Mouse (Mus musculus) C2C12 (cell line): ENCODE data around the gene Arpc5l. TPM values are rescaled to one million over a fixed set of nuclear protein-coding genes. Genes with fewer than 3 reads are reported as not detected.

Experiments
- H3K27me3 ChIP-seq: one replicate; pipeline ENCODE4 v1.6.1; 2011; ENCODE audit not compliant: control insufficient read depth, insufficient read depth, insufficient read length
- H3K36me3 ChIP-seq: one replicate; pipeline ENCODE4 v1.6.1; 2011; ENCODE audit not compliant: control insufficient read depth, insufficient read depth
- H3K4me3 ChIP-seq: one replicate; pipeline ENCODE4 v1.5.1; 2011; ENCODE audit warnings: mild to moderate bottlenecking, control low read depth; ENCODE audit not compliant: poor library complexity, insufficient read depth, severe bottlenecking
- H3K79me2 ChIP-seq: one replicate; pipeline ENCODE4 v1.6.1; 2011; ENCODE audit not compliant: control insufficient read depth, insufficient read depth
- H3K79me3 ChIP-seq: one replicate; pipeline ENCODE4 v1.6.1; 2011; ENCODE audit warnings: low read depth, control low read depth
- H3ac ChIP-seq: one replicate; pipeline ENCODE3; 2011; ENCODE audit warnings: low read depth; ENCODE audit not compliant: control insufficient read depth, insufficient read length
- CEBPB ChIP-seq: IDR thresholded peaks from one replicate; pipeline ENCODE4 v1.6.1; 2011; ENCODE audit warnings: low read depth, mild to moderate bottlenecking, control low read depth, moderate library complexity
- CTCF ChIP-seq: IDR thresholded peaks from one replicate; pipeline ENCODE4 v1.5.1; 2011; ENCODE audit not compliant: control insufficient read depth, insufficient read depth, insufficient read length
- FOSL1 ChIP-seq: IDR thresholded peaks from one replicate; pipeline ENCODE4 v1.8.0; 2011; ENCODE audit warnings: mild to moderate bottlenecking, low read length; ENCODE audit not compliant: poor library complexity, insufficient read depth, severe bottlenecking
- MAX ChIP-seq: IDR thresholded peaks from one replicate; pipeline ENCODE4 v1.6.1; 2011; ENCODE audit warnings: mild to moderate bottlenecking, control low read depth
- MYOD1 ChIP-seq: IDR thresholded peaks from one replicate; pipeline ENCODE4 v1.6.1; 2011; ENCODE audit warnings: low read depth; ENCODE audit not compliant: control insufficient read depth, insufficient read length
- MYOG ChIP-seq: IDR thresholded peaks from one replicate; pipeline ENCODE4 v1.6.1; 2011; ENCODE audit not compliant: control insufficient read depth, insufficient read length; ENCODE audit errors: extremely low read depth
- USF1 ChIP-seq: IDR thresholded peaks from one replicate; pipeline ENCODE4 v1.6.1; 2011; ENCODE audit warnings: low read depth, mild to moderate bottlenecking, control low read depth, moderate library complexity
- polyA plus RNA-seq: library from polyadenylated mRNA; unstranded; fragments of >200 nt; fragmentation: generic; extraction: Trizol; gene quantifications from one replicate; pipeline ENCODE4 v1.2.1, GENCODE M21; 2012; ENCODE audit warnings: missing spikeins

Gene Arpc5l
- polyA plus RNA-seq, 1 experiment, result 73.7 TPM

GRCm38 (mm10) chr2:38973223-38973622 lies 31.9 kb upstream of the Arpc5l start:
- no peak for TF ChIP-seq USF1
- no peak for TF ChIP-seq CEBPB
- TF ChIP-seq MYOG, result no peak
- no peak for TF ChIP-seq FOSL1
- no peak for TF ChIP-seq MAX
- no peak for TF ChIP-seq MYOD1
- TF ChIP-seq CTCF, result no peak
- no peak overlapping the region for H3K4me3 ChIP-seq
- no peaks in the 10 kb centered on the region for H3K79me3 ChIP-seq
- H3ac ChIP-seq, result no peak overlapping the region
- H3K36me3 ChIP-seq, result no peaks in the 10 kb centered on the region
- no peaks in the 10 kb centered on the region for H3K79me2 ChIP-seq
- no peaks in the 10 kb centered on the region for H3K27me3 ChIP-seq

DNA sequence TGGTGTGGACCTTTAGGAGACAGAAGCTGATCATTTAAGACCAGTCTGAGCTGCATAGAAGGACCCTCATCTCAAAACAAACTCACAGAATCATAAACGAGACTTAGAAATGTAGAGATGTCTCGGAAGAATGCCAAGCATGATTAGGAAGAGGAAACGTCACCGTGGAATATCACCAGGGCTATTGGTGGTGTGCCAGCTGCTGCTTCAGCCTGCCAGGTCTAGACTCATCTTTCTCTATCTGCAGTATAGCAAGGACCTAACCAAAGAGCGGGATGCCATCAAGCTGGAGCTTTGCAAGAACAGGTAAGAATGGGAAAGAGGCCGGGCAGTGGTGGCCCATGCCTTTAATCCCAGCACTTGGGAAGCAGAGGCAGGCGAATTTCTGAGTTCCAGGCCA lies 31.4 kb upstream of the Arpc5l start:
- Histone ChIP-seq H3K4me3 (no peak overlapping the region), H3K27me3 (no peaks in the 10 kb centered on the region), H3K36me3 (no peaks in the 10 kb centered on the region), H3K79me2 (no peaks in the 10 kb centered on the region), H3K79me3 (no peaks in the 10 kb centered on the region), H3ac (no peak overlapping the region)
- TF ChIP-seq FOSL1 (no peak), MYOD1 (no peak), CTCF (no peak), CEBPB (no peak), MYOG (no peak)

DNA sequence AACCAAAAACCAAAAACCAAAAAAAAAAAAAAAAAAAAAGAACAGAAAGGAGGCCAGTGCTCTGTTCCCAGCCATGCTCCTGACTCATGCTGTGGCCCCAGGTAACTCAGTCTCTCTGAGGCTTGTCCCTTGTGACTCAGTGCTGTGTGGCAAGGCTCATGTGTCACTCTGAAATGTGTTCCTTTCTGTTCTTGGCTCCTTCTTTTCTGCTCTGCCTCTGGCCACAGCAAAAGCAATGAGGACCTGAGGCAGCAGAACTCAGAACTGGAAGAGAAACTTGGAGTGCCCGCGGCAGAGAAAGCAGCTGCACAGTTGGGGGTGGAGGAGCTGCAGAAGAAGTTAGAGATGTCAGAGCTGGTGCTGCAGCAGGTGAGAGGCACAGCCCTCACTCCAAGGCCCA lies 31.0 kb upstream of the Arpc5l start:
- Histone ChIP-seq H3ac (no peak overlapping the region), H3K79me3 (no peaks in the 10 kb centered on the region), H3K79me2 (no peaks in the 10 kb centered on the region), H3K27me3 (no peaks in the 10 kb centered on the region), H3K36me3 (no peaks in the 10 kb centered on the region), H3K4me3 (no peak overlapping the region)
- TF ChIP-seq FOSL1, result peak; percentile 55
- no peak for TF ChIP-seq MYOG
- no peak for TF ChIP-seq MAX
- peak; percentile 68 for TF ChIP-seq CEBPB

- H3K36me3 ChIP-seq, result no peaks in the 10 kb centered on the region
- no peak overlapping the region for H3K4me3 ChIP-seq
- H3K27me3 ChIP-seq, result no peaks in the 10 kb centered on the region
- no peaks in the 10 kb centered on the region for H3K79me2 ChIP-seq
- TF ChIP-seq MYOD1, result no peak
- no peak for TF ChIP-seq MAX
- no peak for TF ChIP-seq MYOG
- no peak for TF ChIP-seq FOSL1
- no peak for TF ChIP-seq CTCF
- no peak for TF ChIP-seq CEBPB
- TF ChIP-seq USF1, result no peak
- H3K79me3 ChIP-seq, result no peaks in the 10 kb centered on the region
- H3ac ChIP-seq, result no peak overlapping the region
These were observed 30.0 kb upstream of the Arpc5l start for GRCm38 (mm10) chr2:38975181-38975580.

DNA sequence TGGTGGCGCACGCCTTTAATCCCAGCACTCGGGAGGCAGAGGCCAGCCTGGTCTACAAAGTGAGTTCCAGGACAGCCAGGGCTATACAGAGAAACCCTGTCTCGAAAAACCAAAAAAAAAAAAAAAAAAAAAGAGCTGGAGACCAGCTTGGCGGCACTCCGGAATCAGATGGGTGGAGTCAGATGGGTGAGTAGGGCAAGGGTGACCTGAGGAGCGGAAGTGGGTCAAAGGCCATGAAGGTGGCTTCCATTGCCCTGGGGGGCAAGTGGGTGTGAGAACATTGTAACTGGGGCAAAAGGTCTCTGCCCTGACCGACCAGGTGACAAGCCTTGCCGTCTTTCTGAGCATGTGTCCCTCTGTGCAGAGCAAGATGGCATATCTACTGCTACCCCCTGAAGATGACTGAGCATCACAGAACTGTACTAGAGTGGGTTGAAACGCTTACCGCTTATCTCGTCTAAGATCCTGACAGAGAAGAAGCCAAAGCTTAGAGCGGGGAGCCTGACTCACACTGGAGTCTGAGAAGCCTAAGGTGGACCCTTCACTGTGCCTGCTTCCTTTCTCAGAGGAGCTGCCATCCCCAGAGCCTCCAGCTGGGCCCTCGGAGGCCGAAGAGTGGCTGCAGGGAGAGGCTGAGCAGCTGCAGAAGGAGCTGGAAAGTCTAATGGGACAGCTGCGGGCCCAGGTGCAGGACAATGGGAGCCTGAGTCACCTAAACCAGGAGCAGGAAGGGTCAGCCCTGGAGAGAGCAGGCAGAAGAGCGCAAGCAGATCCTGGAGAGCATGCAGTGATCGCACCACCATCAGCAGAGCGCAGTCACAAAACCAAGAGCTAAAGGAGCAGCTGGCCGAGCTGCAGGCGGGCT lies 29.0 kb upstream of the Arpc5l start:
- Histone ChIP-seq H3K79me3 (no peaks in the 10 kb centered on the region), H3K36me3 (no peaks in the 10 kb centered on the region), H3K4me3 (no peak overlapping the region), H3ac (no peak overlapping the region), H3K27me3 (no peaks in the 10 kb centered on the region), H3K79me2 (no peaks in the 10 kb centered on the region)
- TF ChIP-seq MYOD1 (no peak), CTCF (no peak), MAX (no peak), CEBPB (no peak), USF1 (no peak)

DNA sequence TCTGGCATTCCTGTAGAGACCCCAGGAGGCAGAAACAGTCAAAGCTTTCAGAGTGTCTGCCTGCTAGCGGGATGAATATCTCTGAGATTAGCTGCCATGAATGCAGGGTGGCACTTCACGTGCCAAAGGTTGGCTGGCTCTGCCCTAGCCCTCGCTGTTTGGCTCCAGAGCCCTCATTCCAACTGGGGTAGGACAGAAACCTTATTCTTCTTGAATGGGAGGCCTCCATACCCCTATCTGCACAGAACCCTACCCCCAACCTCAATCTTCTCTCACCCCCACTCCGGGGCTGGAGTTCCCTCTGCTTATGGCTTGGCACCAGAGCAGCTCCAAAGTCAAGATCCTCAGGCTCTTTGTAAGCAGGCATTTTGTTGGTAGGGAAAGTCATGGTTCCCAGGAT lies 27.3 kb upstream of the Arpc5l start:
- H3ac ChIP-seq, result no peak overlapping the region
- H3K4me3 ChIP-seq, result no peak overlapping the region
- no peaks in the 10 kb centered on the region for H3K79me3 ChIP-seq
- H3K36me3 ChIP-seq, result no peaks in the 10 kb centered on the region
- H3K27me3 ChIP-seq, result no peaks in the 10 kb centered on the region
- TF ChIP-seq MYOD1 (no peak), USF1 (no peak), CTCF (no peak), MYOG (no peak), CEBPB (no peak), FOSL1 (no peak)
- no peaks in the 10 kb centered on the region for H3K79me2 ChIP-seq
